Mouse (Mus musculus) urinary bladder, postnatal 36 days (tissue): ENCODE measurements around the gene Mfsd4a.

Experiments used
- DNase-seq, 2 experiments: peaks; one replicate each; pipeline ENCODE4 v3.0.0; 2022; ENCODE audit warnings: low spot score in 2 of 2, mixed read lengths in 1 of 2

The Mfsd4a gene

DNA sequence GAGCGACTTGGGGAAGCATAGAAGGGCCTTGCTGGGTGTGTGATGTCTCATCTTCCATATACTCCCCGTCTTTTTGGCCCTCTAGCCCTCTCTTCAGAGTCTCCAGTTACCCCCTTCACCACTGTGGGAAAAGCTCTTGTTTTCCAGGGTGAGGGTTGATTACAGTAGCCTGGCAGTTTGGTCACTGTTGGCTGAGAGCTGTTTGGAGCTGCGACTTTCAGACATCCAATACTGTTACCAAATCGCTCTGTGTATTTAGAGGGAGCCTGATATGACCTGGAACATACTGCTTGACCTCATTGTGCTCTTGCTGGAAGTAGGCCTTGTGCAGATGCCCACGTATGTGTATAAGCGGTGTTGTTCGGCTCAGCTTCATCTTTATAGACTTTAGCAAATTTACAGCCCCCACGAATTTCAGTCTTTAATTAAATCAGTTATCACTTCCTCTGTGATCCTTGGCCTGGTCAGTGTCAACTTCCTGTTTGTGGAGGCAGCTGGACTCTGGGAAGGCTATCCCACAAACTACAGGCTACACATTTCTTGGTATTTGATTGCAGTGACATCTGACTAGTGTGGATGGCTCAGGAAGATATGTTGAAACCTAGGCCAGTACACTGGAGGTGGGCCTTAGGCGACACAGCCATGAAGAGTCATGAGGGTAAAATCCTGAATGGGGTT is 77.6 kb downstream of the Mfsd4a start:
- no peak for DNase-seq

DNA sequence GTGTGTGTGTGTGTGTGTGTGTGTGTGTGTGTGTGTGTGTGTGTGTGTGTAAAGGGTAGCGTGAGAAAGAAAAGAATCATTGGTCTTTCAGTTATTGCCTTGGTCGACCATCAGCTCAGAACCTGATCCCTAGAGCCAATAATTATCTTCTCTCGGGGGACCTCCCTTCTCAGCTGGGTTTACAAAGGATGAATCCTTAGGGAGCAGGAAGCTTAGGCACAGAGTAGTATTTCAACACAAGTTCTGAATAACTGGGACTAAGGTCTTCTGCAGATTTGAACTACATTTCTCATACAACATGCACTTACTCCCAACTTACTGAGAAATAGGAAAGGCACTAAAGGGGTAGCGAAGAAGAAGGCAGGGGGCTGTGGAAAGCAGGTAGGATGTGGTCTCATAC is 78.4 kb downstream of the Mfsd4a start:
- DNase-seq, result no peak

DNA sequence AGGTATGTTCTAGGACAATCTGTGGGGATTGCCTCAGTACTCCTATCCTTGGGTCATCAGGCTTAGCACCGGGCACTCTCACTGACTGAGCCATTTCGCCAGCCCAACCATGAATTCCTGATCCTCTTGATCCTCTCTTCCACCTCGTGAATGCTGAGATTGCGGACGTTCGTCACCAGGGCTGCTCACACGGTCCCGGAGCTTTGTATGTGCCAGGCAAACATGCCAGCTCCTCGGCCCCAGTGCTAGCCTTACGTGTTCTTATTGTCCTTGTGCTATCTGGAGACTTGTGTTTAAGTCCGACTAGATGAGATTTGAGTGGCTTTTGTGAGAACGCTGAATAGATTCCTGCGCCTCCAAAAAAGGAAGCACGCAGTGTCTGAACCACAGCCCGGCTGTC is 80.4 kb downstream of the Mfsd4a start:
- no peak for DNase-seq

DNA sequence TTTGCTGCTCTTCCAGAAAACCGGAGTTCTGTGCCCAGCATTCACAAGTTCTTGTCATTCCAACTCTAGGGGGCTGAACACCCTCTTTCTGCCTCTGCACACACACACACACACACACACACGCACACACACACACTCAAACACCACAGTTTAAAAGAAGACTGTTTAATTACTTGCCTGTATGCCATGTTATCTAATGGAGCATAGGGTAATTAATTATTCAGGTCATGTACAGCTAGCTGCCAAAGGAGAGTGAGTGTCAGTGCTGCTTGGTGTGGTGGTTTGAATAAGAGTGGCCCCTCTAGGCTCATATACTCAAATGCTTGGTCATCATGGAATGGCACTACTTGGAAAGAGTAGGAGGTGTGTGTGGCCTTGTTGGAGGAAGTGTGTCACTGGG is 84.1 kb downstream of the Mfsd4a start:
- DNase-seq, result no peak

DNA sequence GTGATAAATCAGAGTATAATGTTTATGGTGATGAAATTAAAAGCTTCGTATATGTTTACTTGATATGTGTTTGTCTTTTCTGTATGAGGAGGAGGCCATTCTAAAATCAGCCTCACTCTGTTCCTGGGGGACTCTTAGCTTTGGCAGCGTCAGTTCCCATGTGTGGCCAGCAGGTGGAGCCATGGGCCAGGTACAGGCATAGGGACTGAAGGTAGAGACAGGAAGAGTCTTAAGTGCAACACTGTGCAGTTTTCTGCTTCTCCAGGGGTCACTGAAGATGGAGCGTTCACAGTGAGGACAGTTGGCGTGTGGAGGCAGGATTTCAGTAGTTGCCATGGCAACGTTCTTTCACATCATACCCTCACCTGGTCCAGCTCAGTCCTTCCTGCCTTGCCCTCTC is 85.0 kb downstream of the Mfsd4a start:
- DNase-seq, result peak; percentile 67 to 75

DNA sequence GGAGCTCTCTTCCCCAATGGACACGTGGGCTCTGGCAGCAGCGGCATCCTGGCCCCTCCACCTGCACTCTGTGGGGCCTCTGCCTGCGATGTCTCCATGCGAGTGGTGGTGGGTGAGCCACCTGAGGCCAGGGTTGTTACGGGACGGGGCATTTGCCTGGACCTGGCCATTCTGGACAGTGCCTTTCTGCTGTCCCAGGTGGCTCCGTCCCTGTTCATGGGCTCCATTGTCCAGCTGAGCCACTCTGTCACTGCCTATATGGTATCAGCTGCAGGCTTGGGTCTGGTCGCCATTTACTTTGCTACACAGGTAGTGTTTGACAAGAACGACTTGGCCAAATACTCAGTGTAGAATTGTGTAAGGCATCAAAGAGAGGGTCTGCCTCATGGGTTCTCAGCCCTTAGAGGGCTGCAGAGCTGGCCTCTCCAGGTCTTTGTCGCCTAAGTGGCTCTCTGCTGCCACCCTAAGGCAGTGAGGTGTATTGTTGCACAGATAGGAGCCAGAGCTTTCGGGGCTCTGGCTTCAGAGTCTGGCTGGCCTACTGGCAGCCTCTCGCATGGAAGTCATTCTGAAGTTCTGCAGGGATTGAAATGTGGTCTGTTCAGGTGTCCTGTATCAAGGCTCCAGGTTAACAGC is 86.4 kb downstream of the Mfsd4a start:
- peak; percentile 66 to 69 for DNase-seq

DNA sequence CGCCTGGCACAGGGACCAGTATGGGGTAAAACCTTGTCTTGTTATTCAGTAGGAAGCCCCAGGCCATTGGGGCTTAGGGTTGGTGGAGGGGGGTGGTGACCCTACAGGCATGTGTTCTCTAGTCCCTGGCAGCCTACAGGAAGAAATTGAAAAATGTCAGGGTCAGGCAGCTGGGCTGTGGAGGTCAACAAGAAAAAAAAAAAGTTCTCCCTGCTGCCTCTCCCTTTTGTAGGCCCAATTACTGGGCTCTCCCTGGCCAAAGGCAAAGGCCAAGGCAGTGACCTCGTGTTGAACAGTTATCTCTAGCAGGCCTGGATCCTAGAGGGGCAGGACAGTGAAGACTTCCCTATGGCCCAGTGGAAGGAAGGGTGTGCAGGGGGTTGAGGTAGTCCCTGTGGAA is 87.4 kb downstream of the Mfsd4a start:
- DNase-seq, result no peak

DNA sequence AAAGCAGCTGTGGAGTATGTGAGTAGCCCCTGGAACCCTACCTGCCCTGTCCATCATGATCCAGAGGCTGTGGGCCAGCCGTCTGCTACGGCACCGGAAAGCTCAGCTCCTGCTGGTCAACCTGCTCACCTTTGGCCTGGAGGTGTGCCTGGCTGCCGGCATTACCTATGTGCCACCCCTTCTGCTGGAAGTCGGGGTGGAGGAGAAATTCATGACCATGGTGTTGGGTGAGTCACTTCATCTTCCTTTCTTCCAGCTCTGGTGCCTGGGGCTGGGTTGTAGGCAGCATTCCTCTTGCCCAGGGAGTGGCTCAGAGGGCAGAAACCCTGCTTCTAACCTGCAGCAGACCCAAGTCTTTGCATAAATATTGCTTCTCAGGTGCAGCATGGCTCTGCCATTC is 91.0 kb downstream of the Mfsd4a start:
- peak; percentile 15 to 25 for DNase-seq

DNA sequence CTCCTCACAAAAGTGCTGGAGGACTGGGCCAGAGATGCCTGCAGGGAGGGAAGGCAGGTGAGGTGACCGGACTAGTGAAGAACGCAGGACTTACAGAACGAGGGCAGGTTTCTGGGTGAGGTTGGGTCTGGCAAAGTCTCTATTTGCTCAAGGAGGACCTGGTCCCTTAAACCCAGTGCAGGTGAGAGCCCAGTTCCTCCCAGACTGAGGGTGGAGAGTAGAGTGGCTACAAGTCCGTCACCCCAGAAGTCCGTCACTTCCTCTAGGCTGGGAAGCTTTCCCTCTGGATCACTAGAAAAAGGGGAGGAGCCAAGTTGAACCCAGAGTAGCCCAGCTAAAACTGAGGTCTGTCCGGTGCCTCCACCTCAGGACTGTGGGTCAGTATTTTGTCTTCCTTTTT is 93.9 kb downstream of the Mfsd4a start:
- DNase-seq, result no peak
